9 mouse cellular contexts compared by ENCODE assay signal in the genomic region with DNA sequence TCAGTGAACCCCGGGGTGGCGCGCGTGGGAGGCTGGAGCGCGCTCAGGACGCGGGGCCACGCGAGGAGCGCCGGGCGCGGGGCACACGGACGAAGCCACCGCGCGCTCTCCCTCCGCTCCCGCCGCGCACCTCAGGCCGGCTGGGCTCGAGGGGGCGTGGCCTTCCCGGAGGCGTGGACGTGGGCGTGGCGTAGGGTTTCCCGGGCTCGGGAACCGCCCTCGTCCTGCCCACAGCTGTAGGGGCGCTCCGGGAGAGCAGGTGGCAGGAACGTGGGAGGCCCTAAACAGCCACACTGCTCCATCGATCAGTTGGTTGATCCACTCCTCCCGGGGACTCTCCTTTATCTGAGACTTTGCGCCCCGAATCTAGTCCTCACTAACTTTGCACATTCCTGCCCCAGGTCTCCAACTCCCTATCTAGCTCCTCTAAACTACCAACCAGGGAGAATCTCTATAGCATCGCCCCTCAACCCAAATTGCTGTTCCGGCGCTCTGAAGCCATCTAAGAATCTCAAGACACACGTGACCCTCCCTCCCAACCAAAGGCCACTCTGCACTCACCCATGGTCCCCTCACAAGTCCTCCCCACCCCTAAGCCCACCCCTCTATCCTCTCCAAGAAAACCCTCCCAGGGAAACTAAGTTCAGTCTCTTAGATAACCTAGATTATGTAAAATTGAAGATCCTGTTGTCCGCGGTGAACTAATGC. TPM values are rescaled to one million over a fixed set of nuclear protein-coding genes. Genes with fewer than 3 reads are reported as not detected.
DNase-seq lines count a peak whose midpoint lies in the region; ATAC-seq lines count a peak whose summit lies in the region.
"Had no signal": no experiment of that assay in that cellular context is flagged by ENCODE, and none has a peak within 500 bp of the region (broad histone marks: within the 10 kb centered on the region; RNA-seq: fewer than 3 reads in every experiment).

A gene (minus strand): TSS at position 115 of the 708 bp plus-strand sequence.

- WGBS in intestine, embryonic 14.5 days: under 1% methylated on average over 47 of the region's 48 CpGs
- WGBS in limb, embryonic 15.5 days: under 1% methylated on average over 46 of the region's 48 CpGs
- WGBS in midbrain, embryonic 15.5 days: under 1% methylated on average over 47 of the region's 48 CpGs

- peak; percentile 60 for DNase-seq in CD4-positive, CD25-positive, alpha-beta regulatory T cell, adult 2 months (ENCODE audit: low read depth, low spot score)
- peak; percentile 88 for DNase-seq in embryo, embryonic 10.5 days (ENCODE audit: low spot score)
- peak; percentile 60 to 82 for DNase-seq in gastrocnemius, postnatal 4 days (ENCODE audit: low spot score in 2 of 2)
- peak; percentile 93 for DNase-seq in intestine, embryonic 14.5 days (ENCODE audit: low spot score)
- DNase-seq in spleen, postnatal 4 days (ENCODE audit: low spot score in 2 of 2): peak; percentile 89 to 92

- H3K4me3 ChIP-seq in intestine, embryonic 14.5 days (ENCODE audit: low read depth, low read length): peak within 1 kb of the TSS; percentile 48
- H3K4me3 ChIP-seq in limb, embryonic 15.5 days: peak within 1 kb of the TSS; percentile 58
- peak within 1 kb of the TSS; percentile 43 for H3K4me3 ChIP-seq in midbrain, embryonic 15.5 days

- no peaks in the 10 kb centered on the region for H3K36me3 ChIP-seq in intestine, embryonic 14.5 days (ENCODE audit: control insufficient read depth, insufficient read depth, low read length)
- no peaks in the 10 kb centered on the region for H3K36me3 ChIP-seq in limb, embryonic 15.5 days
- H3K36me3 ChIP-seq in midbrain, embryonic 15.5 days (replicated peaks): no peaks in the 10 kb centered on the region

- peak within 1 kb of the TSS; percentile 100 for H3K4me2 ChIP-seq in intestine, embryonic 14.5 days (ENCODE audit: low read length)
- H3K4me2 ChIP-seq in limb, embryonic 15.5 days: peak within 1 kb of the TSS; percentile 98
- H3K4me2 ChIP-seq in midbrain, embryonic 15.5 days: peak within 1 kb of the TSS; percentile 91

- no peak for ATAC-seq in CD4-positive, CD25-positive, alpha-beta regulatory T cell, adult 4 months
- ATAC-seq in intestine, embryonic 14.5 days (replicated peaks; ENCODE audit: low FRiP score, low TSS enrichment, low read depth): peak; percentile 73
- ATAC-seq in limb, embryonic 15.5 days (ENCODE audit: insufficient number of reproducible peaks, low FRiP score, low TSS enrichment, low read depth): peak; percentile 42; the same call in 1 of the 2 replicates
- no peak for ATAC-seq in midbrain, embryonic 15.5 days (replicated peaks)

- no peaks in the 10 kb centered on the region for H3K9me3 ChIP-seq in intestine, embryonic 14.5 days (ENCODE audit: control insufficient read depth, low read length)
- no peaks in the 10 kb centered on the region for H3K9me3 ChIP-seq in limb, embryonic 15.5 days
- no peaks in the 10 kb centered on the region for H3K9me3 ChIP-seq in midbrain, embryonic 15.5 days

- no peak within 1 kb of the TSS for H3K27ac ChIP-seq in intestine, embryonic 14.5 days (ENCODE audit: low read depth)
- no peak within 1 kb of the TSS for H3K27ac ChIP-seq in limb, embryonic 15.5 days
- no peak within 1 kb of the TSS for H3K27ac ChIP-seq in midbrain, embryonic 15.5 days
- H3K27ac ChIP-seq: macrophage had no signal

- H3K9ac ChIP-seq in intestine, embryonic 14.5 days (ENCODE audit: low read length): peak within 1 kb of the TSS; percentile 50
- peak within 1 kb of the TSS; percentile 59 for H3K9ac ChIP-seq in limb, embryonic 15.5 days
- H3K9ac ChIP-seq in midbrain, embryonic 15.5 days: peak within 1 kb of the TSS; percentile 41

- H3K4me1 ChIP-seq in intestine, embryonic 14.5 days (replicated peaks; ENCODE audit: control insufficient read depth, insufficient read depth, low read length): peaks cover 19% of the 10 kb centered on the region
- H3K4me1 ChIP-seq in limb, embryonic 15.5 days: peaks cover 64% of the 10 kb centered on the region
- H3K4me1 ChIP-seq in midbrain, embryonic 15.5 days: peaks cover 25% of the 10 kb centered on the region

- H3K27me3 ChIP-seq in intestine, embryonic 14.5 days (replicated peaks; ENCODE audit: control insufficient read depth, insufficient read depth, low read length): peaks cover 48% of the 10 kb centered on the region
- H3K27me3 ChIP-seq in limb, embryonic 15.5 days: peaks cover 46% of the 10 kb centered on the region
- peaks cover 69% of the 10 kb centered on the region for H3K27me3 ChIP-seq in midbrain, embryonic 15.5 days (replicated peaks)

RNA-seq across cellular contexts. Expression of the gene that starts here (rescaled TPM):
- not detected for polyA plus RNA-seq in CD4-positive, CD25-positive, alpha-beta regulatory T cell, adult 4 months (2017; shearing (Covaris generic))
- total RNA-seq in gastrocnemius, postnatal 4 days (2021): 1 to 10 TPM; 1.0 to 1.9 TPM
- polyA plus RNA-seq in intestine, embryonic 14.5 days (2014; fragmentation: Nextera tagmentation; extraction: Ambion mirVana): 13.5 and 15.6 TPM in 2 replicates
- polyA plus RNA-seq in limb, embryonic 15.5 days (2015; fragmentation: Nextera tagmentation; extraction: Ambion mirVana): 15.2 and 20.5 TPM in 2 replicates
- polyA plus RNA-seq in midbrain, embryonic 15.5 days (2015; fragmentation: Nextera tagmentation; extraction: Ambion mirVana): 4.1 and 4.6 TPM in 2 replicates
- polyA plus RNA-seq: macrophage had no signal

Comparison
In these comparisons a context has a peak if more than half of its experiments do, and no peak if none do; other contexts are left out.
1. ATAC-seq: peak in intestine, embryonic 14.5 days (single experiment) and limb, embryonic 15.5 days (single experiment); none in CD4-positive, CD25-positive, alpha-beta regulatory T cell, adult 4 months (single experiment) and midbrain, embryonic 15.5 days (single experiment).
2. Peak in every context shown above with its lines, with median percentiles within 50 percentile points of each other: DNase-seq, H3K4me2 ChIP-seq, H3K4me3 ChIP-seq and H3K9ac ChIP-seq.